Mouse (Mus musculus) A20 (cell line): ENCODE measurements at regions not wholly inside any gene's neighbourhood (a gene's known extent, or its start where the extent isn't known, plus 50 kb on each side); places are given as distances from the start of the nearest gene placed in this dataset.

Experiments
- DNase-seq: peaks from one replicate; pipeline ENCODE4 v3.0.0-alpha.2; 2011; ENCODE audit warnings: low read depth, low spot score

DNA sequence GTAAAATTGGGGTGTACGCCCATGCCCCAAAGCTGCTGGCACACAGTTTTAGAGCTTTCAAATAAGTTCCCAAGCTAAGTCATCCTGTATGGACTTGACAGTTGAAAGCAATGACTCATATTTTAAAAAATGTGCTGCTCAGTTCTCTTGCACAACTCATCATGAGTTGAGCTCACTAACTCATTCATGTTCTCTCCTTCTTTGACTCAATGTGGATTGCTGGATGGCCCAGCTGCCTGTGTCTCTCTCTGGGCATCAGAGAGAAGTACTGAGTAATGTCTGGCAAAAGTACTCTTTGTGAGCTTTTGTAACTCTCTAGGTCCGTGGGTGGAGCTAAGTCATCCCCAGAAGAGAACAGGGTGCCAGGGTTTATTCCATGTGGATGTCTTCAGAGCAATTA, 355.3 kb downstream of the Rnd3 start:
- DNase-seq: no peak

DNA sequence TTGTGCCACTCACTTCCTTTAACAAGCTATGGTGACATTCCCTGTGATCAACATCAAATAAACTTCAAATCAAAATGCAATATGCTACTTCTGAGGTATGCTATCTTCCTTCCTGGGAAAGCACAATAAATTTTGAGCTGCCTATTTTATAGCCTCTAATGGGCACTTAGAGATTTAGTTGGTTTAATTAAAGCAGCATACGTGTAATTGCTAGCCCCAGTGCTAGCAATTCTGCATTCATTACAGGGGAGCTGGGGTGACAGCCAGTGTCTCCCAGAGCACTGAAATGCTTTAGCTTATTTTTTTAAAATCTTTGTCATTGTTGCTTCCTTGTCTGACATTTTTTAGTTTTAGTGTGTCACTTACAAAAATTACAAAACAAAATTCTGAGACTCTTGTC, 355.8 kb downstream of the Rnd3 start:
- no peak for DNase-seq

DNA sequence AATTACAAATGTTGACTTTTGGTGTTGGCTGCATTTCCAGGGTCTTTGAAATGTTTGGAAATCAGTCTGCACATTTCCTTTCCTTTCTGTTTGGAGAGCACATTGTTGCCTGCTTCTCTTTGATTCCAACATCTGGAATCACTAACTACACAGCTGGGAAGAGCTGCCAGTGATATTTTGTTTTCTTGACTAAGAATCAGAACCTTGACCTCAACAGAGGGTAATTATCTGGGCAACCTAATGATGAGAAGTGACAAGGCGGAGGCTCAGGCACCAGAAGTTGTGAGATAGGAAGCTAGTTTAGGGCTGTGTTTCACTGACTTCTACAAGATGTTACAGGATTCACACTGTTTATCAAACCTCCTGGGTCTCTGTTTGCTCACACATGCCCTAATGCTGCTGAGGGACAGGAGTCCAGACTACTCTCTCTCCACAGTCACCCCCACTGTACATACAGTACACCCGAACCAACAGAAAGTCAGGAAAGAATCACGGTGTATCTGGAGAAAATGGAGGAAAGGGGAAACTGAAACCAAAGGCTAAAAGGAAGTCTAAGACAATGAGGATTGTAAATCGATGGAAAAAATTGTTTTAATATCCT, 359.8 kb downstream of the Rnd3 start:
- DNase-seq: no peak

DNA sequence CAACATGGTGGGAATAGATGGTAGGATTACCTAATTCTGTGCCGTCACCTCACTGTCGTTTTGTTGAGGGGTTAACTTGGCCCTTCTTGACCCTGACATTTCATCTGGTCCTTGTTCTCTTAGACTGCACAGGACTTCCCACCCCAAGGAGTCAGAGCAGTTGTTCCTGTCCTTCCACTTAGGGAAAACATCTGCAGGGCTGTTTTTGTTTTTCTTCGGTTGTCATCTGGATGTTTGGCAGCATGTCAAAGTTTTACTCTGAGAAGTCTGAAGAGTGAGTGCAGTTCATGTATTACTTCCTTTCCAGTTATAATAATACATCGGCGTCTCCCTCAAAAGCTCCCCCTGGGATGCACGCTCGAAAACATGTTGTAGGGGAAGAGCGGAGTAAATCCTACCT, 376.8 kb downstream of the Rnd3 start:
- no peak for DNase-seq

DNA sequence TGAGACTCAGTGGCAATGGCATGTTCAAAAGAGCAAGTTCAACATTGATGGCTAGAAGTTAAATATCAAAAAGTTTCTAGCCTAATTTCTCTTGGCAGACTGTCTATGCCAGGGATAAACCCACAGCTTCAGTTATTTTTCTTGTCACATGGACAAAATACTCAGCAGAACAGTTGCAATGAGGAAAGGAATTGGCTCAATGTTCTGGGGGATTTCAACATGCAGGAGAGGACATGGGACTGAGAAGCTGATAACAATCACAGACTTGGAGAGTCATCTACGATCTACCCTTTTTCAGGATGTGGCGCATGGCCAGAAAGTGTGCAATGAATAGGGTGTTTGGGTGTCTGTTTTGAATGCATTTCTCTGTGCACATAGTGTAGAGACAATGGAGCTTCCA, 389.9 kb downstream of the Rnd3 start:
- no peak for DNase-seq

DNA sequence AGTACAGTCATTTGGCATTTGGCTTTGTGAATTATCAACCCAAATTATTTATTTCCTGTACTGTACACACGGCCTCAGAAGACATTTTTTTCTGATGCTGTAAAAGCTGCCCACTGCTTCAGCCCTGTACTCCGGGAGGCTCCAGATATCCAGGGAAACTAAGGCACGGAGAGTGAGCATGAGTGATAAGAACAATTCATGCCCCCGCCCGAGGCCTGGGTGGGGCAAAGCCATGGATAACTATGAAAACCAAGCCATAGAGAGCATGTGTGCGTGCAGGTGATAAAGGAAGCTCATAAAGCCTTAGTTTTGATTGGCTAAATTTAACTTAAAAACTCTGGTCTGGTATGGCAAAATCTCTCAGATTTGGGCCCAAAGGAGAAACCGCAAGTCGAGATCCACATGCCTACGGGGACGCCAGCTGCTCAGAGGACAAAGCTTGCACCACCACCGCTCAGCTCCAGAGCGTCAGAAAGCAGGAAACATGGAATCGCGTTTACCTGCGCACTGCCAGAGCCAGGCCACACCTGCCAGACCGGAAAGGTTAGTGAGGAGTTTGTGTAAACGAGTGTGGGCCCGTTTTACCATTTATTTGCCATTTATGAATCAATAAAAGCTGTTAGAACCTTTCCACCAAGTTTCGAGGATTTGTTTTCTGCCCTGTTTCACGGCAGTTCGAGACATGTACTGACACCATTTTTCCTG, 390.9 kb downstream of the Rnd3 start:
- DNase-seq: no peak

DNA sequence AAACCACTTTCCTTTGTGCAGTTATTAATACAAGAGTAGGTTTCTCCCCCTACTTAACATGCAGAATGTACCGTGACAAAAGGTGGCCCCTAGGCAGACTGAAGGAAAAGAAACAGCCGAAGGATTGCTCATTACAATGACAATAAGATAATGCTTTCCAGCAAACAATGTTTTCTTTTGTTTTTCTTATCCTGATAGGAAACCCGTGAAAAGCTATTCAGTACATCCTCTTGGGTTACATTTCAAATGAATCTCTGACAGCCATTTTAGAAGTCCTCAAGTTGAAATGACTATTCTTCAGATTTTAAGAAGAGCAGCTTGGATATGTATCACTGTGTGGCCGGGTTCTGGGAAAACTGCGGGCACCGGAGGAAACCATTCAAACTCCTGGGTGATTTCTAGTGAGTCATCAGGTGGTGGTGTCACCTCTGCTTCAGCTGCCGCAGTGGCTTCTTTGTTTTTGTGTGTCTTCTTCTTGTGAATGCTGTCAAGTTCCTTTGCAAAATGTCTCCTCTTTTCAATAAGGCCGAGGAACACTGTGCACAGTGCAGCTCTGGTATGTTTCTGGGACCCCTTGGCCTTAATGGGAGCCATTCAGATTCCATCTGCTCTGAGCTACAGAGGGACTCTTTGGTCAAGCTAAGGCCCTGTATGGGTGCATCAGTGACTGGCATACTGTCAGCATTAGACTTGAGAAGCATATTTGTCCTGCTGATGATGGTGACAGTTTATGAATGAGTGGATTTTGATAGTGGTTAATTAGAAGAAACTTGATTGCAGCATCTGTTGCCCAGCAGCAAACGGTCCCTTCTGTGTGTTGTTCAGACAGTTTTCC, 393.1 kb downstream of the Rnd3 start:
- DNase-seq: no peak

DNA sequence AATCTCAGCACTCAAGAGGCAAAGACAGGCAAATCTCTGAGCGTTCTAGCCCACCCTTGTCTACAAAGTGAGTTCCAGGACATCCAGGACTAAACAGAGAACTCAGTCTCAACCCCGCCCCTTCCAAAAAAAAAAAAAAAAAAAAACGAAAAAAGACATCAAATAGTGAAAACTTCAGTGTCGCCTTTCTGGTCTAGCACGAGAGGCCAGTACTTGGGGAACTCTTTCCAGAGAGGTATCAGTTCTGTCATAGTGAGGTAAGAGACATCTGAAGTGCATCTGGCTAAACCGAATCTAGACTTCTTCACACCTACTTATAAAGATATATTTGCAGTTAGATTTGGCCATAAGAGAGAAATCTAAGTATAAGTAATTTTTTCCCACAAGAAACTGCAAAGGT, 393.8 kb downstream of the Rnd3 start:
- no peak for DNase-seq

DNA sequence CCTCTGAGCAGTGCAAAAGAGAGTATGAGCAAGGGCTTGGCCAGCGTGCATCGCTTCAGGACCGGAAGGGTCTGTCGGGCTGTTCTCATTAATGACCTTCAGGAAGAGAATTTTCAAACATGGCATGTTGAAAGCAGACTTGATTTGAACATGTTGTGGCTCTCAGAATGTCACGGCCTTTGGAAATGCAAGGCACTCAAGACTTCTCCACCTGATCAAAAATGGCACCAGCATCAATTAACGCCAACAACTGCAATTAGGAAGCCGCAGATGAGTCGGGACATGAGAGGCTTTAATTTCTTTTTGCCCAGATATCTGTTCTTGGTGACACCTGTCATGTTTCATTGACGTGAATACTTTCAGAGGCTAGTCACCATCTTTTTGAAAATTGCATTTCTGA, 396.5 kb downstream of the Rnd3 start:
- DNase-seq: no peak

DNA sequence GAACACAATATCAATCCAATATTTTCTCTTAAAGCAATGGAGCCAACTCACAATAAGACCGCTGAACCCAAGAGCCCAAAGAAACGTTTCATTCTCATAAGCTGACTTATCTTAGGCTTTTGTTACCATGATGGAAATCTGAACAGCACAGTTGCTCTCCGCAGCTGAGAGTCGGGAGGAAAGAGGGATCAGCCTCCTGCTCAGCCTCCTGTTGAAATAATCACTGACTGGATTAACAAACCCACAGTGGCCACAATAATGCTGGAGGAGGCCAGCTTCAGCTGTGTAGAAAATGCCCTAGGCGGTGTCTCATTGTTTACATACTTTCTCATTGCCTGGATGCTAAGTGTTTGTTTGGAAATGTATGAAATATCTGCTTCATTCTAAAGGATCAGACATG, 398.1 kb downstream of the Rnd3 start:
- DNase-seq: no peak

DNA sequence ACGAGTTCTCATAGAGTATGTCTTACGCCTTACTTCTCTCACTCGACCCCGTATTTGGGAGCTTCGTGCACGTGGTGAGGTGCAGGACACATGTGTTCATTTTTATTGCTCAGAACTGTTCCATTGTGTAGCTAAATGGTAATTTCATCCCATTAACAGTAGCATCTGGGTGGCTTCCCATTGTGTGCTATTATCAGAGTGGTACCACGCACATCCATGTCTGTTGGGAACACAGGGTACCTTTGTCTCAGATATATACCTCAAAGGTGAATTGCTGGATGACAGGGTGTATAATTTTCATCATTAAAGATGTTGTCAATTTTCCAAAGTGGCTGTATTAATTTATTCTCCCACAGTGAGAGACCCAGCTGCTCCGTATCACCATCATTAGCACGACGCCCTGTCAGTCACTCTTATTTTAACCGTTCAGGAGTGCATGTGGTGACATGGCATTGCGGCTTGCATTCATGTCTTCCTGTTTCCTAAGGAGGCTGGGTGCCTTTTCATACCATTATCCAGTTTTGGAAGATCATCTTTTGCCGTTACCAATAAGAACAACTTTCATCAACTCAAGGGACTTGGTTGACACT, 404.2 kb downstream of the Rnd3 start:
- DNase-seq: no peak

DNA sequence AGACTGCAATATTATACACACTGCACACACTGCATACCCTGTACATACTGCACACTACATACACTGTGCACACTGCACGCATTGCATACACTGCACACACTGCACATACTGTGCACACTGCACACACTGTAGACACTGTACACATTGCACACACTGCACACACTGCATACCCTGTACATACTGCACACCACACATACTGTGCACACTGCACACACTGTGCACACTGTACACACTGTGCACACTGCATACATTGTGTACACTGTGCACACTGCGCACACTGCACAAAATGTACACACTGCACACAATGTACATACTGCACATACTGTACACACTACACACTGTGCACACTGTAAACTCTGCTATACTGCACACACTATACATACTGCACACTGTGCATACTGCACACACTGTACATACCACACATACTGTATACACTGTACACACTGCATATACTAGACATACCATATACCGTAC, 405.1 kb downstream of the Rnd3 start:
- no peak for DNase-seq

DNA sequence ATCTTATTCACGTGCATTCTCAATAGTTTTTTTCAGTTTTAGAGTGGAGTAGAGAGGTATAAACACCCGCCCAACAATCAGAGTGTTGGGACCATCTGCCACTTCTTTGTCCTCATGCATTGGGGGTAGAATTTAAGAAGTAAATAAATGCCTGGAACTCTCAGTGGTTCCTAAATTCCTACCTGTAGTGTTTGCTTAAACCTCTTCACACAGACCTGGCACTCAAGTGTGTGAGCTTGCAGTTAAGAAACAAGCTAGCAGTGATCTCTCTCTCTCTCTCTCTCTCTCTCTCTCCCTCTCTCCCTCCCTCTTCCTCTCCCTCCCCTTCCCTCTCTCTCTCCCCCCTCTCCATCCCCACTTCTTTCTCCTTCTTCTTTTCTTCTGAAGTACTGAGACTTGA, 406.5 kb downstream of the Rnd3 start:
- no peak for DNase-seq

DNA sequence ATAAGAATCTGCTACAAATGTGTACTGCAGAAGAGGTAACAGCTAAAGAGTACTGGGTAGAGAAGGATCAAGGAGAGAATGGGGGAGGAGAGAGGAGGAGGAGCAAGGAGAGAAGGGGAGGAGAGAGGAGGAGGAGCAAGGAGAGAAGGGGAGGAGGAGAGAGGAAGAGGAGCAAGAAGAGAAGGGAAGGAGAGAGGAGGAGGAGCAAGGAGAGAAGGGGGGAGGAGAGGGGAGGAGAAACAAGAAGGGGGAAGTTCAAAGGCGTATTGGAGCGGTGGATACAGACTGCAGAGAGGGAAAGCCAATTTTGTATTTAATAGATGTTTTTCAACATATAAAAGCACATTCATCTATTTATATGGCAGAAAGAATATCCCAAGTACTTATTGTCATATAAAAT, 407.6 kb downstream of the Rnd3 start:
- DNase-seq: no peak

DNA sequence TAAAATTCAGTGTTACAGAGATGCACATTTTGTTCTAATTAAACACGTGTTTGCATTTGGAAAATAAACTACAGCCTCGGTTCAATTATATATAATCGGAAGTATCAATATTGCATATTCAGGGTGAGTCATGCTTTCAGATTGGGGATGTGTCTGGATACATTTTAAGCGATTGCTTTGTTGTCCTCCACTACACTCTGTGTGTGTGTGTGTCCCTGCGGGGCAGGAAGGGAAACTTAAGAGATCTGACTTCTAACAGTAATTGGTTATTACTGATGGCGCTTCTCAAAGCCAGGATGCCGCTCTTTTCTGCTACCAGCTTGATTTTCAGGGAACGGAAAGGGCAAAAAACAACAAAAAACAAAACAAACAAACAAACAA, 409.3 kb downstream of the Rnd3 start:
- DNase-seq: no peak

DNA sequence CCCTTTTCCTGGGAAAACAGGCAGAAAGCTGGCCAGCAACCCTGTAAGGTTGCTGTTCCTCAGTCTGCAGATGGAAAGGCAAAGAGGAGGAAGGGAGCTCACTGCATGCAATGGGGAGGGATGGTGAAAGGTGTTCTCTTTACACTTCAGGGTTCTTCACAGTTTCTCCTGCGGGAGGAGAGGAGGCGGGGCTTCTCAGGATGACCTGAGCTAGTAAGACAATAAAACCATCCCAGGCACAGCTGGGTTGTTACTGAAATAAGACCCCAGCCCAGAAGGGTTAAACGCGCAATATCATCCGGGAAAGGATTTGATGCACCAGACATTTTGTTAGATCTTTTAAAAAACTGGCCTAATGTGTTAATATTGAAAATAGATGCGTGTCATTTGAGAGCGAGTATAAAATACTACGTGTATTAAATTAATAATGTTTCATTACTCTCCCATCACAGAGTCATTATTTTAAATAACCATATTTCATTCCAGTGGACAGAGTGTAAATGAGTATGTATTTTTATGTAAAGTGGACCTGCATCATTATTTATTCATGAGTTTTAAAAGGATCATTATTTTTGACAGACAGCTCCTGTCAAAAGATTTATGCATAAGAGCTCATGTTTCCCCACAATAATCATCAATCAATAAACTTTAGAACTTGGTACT, 409.8 kb downstream of the Rnd3 start:
- no peak for DNase-seq

DNA sequence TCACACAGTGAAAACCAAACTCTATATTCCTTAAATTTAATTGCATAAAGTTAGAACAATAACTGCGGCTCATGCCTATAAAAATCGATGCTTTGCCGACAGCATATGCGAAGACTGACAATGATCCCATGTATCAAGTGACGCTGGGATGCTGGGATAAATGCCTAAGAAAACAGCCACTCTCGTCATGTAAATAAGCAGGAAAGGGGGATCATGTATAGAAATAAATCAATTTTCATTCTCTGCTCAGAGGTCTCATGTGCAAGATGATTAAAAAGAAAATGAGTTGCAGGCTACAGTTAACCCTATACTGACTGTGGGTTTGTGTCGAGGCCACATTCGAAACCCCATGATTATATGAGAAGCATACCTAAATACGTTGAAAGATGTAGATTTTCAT, 411.2 kb downstream of the Rnd3 start:
- DNase-seq: no peak

DNA sequence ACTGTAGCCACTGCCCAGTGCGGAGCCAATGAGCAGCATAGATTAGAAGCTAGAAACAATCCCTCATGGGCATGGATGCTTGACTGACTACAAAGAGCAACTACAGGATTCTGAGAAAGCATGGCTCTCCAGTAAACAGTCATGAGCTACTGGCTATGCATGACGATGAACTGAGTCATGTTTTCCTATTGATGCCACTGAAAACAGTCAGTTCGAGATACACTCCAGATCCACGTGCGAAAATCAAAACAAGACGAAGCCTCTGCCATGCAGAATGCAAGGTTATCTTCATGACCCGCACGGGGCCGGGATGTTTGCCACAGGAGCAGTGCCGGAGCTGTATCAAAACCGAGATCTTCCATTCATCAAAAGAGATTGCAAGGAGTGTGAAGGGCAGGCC, 413.9 kb downstream of the Rnd3 start:
- no peak for DNase-seq

DNA sequence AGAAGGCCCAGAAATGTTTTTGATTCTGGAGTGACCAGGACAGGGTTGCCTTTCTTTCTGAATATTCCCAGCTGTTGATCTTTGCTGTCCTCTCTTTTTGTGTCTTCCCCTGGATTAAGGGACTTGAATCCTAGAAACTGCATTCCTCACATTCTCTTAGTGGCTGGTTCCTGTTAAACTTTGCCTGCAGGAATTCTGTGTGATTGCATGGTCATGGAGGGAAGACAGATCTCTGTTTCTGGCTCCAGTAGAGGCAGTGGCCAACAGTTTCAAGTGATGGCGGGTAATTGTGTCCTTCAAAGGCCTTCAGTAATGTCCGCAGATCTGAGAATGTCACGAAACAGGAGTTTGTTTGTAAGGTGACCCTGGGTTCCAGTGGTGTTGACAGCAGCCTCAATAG, 410.1 kb upstream of the Mmadhc start:
- DNase-seq: no peak

DNA sequence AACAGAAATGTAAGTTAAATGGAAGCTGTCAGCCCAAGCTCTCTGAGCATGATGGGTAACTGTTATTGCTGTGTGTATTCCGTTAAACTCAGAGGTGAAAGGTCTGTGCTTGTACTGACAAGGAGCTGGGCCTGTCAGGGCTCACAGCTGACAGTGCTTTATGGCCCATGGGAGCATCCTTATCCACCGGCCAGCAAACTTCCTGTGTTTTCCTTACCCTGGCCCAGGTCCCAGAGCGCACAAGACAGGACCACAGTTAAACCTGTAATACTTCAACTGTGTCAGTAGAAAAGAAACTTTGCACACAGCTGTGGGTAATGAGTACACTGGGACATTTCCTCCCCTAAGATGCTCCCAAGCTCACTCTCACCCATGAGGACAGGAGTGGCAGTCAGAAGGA, 407.7 kb upstream of the Mmadhc start:
- no peak for DNase-seq

DNA sequence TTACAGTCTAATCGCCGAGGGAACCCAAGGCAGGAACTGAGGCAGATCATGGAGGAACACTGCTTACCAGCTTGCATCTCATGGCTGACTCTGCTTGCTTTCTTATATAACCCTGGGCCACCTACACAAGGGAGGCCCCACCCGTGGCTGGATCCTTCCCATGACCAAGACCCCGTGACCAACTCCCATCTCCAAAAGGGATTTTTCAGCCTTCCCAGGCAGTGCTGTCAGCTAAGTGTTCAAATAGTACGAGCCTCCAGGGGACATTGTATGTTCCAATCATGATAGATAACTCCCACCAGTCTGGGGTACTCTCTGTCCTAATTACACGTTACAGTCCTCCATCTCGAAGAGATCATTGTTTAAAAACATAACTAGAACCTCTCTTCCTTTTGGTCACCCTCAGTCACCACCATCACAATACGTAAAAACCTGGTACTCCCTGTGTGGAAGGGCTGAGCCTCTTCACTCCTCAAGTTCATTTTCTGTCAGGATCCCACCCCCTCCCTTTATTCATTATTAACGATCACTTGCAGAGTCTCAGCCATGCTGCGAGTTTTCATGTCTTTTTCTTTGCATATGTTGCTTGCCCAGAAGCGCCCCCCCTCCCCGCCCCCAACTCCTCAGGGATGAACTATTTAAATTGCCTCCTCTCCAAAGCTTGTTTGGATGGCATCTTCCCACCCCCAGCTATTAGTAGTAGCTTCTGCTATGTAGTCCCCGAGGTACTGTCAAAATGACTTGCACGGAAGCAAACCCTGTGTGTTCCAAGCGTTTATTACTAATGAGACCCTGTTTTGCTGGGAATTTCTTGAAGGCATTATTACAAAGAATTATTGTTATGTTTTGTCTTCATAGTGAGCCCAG, 406.2 kb upstream of the Mmadhc start:
- no peak for DNase-seq
